Mouse (Mus musculus): ENCODE data around the gene Phc1. TPM values are rescaled to one million over a fixed set of nuclear protein-coding genes. Genes with fewer than 3 reads are reported as not detected.

Gene Phc1
- polyA plus RNA-seq, 1 experiment = 5.9 TPM

DNA sequence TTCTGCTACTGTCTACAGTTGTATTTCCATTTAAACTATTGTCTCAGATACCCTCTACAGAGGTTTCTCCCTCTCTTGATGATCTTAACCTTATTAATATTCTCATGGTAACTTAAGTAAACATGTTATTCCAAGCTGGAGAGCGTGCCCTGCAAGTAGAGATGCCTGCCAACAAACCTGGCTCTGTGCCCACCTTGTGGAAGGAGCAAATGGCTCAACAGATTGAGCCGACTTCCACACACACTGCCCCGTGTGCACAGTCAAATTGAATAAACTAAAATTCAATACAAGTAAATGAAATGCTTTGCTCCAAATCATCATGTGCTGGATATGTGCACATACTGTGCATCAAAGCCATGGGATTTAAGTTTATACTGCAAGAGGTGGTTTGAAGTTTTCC is 71.8 kb downstream of the Phc1 start:
- 16% methylated on average over 3 of the region's 3 CpGs for WGBS
- DNase-seq (ENCODE audit: low read depth, low spot score) = no peak

Other genes with a start within 250 kb of the Phc1 start
- 0.58 and 0.97 TPM in 2 replicates for gene Klrg1, start 57.7 kb downstream of the Phc1 start, polyA plus RNA-seq (2012; rRNA removed)
- gene M6pr, start 31.8 kb downstream of the Phc1 start, polyA plus RNA-seq (2012; rRNA removed) = 62.8 and 67.8 TPM in 2 replicates
- gene Rimklb, start 158.2 kb upstream of the Phc1 start, polyA plus RNA-seq (2012; rRNA removed) = 0.02 TPM in 1 of 2 replicates, not detected in the other
- gene Mfap5, start 165.3 kb upstream of the Phc1 start, polyA plus RNA-seq (2012; rRNA removed) = 12.8 and 15.4 TPM in 2 replicates
- gene Aicda, start 213.2 kb upstream of the Phc1 start, polyA plus RNA-seq (2012; rRNA removed) = 0.47 and 1.0 TPM in 2 replicates

Measured in large intestine, adult 2 months (tissue).